Mouse (Mus musculus): ENCODE results near the gene Siah2.
A peak's percentile ranks its signal among the peaks of the same experiment; 100 is the strongest.

The Siah2 gene

GRCm38 (mm10) chr3:58695044-58695443 is 2.8 kb upstream of the Siah2 start:
- DNase-seq (ENCODE audit: low spot score in 2 of 2), result no peak

DNA sequence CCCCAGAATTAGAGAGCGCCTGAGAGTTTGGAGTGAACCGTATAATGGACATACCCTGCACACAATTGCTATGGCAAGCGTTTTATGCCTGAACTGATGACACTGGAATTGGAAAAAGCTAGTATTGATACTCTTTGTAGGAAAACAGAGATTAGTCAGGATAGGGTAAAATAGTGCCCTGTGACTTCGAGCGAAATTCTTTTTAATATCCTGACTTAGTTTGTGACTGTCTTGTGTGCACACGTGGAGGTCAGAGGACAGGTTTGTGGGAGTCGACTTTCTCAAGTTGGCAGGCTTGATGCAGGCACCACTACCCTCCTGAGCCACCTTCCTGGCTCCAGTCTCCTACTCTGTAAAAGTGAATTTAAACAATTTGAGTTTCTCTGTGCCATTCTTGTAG is 1.1 kb upstream of the Siah2 start:
- DNase-seq (ENCODE audit: low spot score in 2 of 2), result no peak

DNA sequence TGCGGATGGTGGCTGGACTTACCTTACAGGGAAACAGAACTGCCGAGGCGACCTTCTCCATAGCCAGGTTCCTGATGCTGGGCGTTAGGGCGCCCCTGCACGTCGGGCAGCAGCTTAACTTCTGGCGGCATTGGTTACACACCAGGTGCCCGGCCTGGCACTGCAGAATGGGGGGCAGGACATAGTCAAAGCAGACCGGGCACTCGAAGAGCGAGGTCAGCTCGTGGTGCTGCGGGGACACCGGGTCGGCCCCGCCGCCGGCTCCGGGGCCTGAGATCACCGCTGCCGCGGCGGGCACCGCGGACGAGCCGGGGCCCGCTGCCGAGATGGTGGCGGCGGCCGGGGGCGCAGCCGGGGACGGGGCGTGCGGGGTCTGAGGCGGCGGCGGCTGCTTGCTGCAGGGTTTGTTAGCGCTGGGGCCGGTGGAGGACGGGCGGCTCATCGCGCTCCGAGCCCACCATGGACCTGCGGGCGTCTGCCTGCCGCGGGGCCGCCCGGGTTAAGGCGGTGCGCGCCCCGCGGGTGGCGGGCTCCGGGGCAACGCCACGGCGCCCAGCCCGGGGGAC is 743 bp downstream of the Siah2 start:
- peak; percentile 32 to 45 for DNase-seq (ENCODE audit: low spot score in 2 of 2)

DNA sequence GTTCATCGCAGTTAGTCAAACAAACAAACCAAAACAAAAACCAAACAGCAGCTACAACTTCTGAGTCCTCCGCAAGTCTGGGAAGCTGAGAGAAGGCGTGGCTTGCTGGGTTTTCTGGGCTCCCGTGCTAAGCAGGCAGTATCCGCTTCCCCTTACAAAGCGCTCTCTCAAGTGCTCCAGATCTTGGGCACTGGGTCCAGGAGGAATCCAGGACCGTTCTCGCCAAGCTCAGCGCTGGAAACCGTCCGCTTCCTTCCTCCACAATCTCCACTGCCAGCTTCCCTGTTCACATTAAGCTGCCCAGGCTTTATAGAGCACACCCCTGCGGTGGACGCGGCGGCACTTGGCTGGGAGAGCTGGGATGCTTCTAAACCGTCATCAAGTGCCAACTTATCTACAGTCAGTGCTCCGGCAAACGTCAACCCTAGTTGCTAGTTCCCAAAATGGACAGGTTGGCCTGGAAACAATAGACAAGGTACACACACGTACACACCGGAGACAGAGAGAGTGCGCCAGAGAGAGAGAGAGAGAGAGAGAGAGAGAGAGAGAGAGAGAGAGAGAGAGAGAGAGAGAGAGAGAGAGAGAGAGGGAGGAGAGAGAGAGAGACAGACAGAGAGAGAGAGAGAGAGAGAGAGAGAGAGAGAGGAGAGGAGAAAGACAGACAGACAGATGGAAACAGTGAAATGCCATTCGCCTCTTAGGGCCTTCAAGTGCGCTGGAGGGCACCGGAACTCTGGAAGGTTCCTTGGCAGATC is 1.4 kb downstream of the Siah2 start:
- peak; percentile 33 to 55 for DNase-seq (ENCODE audit: low spot score in 2 of 2)

- DNase-seq (ENCODE audit: low spot score in 2 of 2), result no peak
Observed at GRCm38 (mm10) chr3:58689721-58690120, 2.5 kb downstream of the Siah2 start.

- DNase-seq (ENCODE audit: low spot score in 2 of 2), result no peak
Observed at GRCm38 (mm10) chr3:58689105-58689504, 3.1 kb downstream of the Siah2 start.

- DNase-seq (ENCODE audit: low spot score in 2 of 2), result no peak
Observed at GRCm38 (mm10) chr3:58688551-58688950, 3.6 kb downstream of the Siah2 start.

GRCm38 (mm10) chr3:58686922-58687284 is 5.3 kb downstream of the Siah2 start:
- DNase-seq (ENCODE audit: low spot score in 2 of 2), result no peak

- DNase-seq (ENCODE audit: low spot score in 2 of 2), result no peak
Observed at GRCm38 (mm10) chr3:58686206-58686921, 5.8 kb downstream of the Siah2 start.

DNA sequence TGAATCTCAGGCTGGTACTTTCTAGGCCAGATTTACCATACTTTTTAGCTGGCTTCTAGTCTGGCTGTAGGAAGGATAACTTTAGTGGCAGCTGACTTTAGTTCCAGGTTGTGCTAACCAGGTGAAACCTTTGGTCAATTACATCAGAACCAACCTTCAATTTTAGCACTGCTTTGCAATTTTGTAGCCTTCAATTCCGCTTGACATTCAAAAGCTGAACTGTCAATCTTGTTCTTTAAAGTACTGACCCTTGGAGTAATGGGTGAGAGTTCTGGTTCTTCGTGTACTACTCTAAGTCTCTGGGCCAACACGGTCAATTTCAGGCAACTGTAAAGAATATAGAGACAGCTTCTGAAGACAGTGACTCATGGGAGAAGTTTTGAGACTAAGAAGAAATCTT is 6.8 kb downstream of the Siah2 start:
- DNase-seq (ENCODE audit: low spot score in 2 of 2), result no peak

- DNase-seq (ENCODE audit: low spot score in 2 of 2), result no peak
Observed at GRCm38 (mm10) chr3:58683346-58683745, 8.9 kb downstream of the Siah2 start.

DNA sequence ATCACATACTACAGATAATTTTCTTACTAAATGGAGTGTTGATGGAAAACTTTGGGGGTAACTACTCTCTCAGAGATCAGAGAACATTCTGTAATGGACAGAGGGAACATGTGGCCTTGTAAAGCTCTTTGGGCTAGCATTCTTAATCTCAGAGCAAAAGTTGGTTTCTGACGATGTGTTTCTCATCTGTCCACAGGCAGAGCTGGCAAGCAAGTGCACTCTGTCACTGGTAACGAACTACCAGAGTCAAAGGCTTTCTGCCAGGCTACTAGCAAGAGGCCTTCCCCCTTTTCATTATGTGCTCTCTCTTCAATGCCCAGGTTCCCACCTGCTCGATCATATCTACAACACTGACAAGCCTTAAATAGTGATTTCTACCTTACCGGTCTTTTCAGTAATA is 9.9 kb downstream of the Siah2 start:
- DNase-seq (ENCODE audit: low spot score in 2 of 2), result no peak

DNA sequence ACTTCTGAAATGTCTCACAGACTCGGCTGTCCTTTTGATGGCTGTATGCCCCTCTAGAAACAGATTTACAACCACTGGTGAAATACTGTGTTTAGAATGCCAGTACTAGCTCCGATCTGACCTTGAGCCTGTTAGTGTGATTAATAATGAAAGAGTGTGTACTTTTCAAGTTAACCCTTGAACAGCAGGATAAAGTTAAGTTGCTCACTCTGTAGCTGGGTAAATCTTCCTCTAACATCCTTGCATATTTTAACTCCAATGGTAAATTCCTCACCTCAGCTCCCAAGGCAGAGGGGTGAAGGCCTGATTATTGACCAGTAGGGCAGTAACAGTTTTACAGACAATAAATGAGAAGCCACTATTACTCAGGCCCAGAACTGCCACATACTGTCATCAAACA is 10.4 kb downstream of the Siah2 start:
- DNase-seq (ENCODE audit: low spot score in 2 of 2), result no peak

DNA sequence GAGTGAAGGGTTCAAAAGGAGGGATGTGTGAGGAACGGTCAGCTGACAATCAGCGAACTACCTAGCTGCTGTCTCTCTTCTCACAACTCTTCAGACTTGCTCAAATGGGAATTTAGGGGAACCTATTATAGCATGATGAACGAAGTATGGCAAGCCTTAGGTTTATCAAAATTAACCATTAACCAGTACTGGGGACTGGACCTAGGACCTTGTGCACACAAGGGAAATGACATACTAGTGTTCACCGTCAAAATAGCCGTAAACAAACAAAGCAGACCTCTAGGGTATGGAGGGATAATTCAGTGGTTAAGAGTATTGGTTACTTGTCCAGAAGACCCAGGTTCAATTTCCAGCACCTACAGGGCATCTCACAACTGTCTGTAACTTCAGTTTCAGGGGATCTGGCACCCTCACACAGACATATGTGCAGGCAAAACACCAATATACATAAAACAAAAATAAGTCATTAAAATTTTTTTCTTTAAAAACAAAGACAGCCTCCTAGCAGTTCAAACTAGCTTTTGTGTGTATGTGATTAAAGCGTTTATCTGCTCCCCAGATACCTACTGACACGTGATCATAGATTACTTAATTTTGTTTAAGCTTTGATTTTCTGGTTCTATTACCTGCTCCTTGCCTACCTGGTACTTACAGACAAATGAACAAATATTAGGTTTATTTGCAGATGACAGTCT is 11.1 kb downstream of the Siah2 start:
- no peak for DNase-seq (ENCODE audit: low spot score in 2 of 2)

DNA sequence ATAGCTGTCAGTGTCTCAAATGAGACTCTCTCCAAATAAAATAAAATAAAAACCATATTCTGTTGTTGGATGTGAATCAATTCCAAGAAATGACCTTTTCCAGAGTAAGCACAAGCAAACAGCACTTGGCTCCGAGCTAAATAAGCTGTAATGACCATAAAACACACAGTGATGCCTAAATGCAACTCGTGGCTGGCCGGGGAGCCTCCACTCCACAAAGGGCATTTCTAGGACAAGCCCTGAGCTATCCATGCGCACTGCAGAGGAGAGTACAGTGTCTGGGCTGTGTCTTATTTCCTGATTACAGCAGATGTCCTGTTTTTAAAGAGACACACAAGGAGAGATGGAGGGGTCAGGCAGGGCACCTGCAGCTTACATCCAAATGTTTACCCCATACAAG is 12.2 kb downstream of the Siah2 start:
- DNase-seq (ENCODE audit: low spot score in 2 of 2), result no peak

DNA sequence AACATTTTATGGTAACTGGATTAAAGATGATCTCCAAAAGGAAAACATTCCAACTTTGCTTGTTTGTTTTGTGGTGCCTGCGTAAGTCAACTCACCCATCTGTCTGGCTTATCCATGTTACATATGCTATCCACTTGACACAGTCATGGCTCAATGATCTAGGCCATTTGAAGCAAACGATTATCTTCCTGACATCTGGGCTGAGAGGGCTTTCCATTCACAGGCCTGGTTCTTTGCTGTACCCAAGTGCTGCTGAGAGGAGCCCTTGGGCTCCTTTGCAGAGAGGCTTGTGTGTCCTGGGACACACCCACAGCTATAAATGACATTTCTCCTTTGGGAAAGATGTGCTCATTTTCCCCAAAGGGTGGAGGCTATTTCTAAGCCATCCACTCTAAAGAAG is 13.3 kb downstream of the Siah2 start:
- no peak for DNase-seq (ENCODE audit: low spot score in 2 of 2)

GRCm38 (mm10) chr3:58678384-58678783 is 13.8 kb downstream of the Siah2 start:
- DNase-seq (ENCODE audit: low spot score in 2 of 2), result no peak

DNA sequence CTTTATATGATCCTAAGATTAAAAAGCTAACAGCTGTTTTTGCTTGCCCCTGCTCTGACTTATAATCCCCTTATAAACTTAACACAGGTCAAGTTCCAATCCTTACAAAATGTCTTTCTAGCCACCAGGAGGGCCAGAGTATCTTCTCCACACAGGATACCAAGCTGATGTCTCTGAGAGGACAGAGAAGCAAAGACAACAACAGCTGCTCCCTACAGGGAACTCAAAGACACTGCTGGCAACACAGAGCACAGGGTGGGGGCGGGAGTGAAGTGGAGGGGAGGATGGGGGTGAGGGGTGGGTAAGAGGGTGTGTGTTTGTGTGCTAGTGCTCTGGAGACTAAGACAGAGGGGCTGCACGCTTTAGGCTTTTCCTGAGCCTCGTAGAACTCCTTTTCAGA is 14.6 kb downstream of the Siah2 start:
- no peak for DNase-seq (ENCODE audit: low spot score in 2 of 2)

- no peak for DNase-seq (ENCODE audit: low spot score in 2 of 2)
Observed at GRCm38 (mm10) chr3:58673295-58673694, 18.9 kb downstream of the Siah2 start.

GRCm38 (mm10) chr3:58672481-58673183 is 19.6 kb downstream of the Siah2 start:
- no peak for DNase-seq (ENCODE audit: low spot score in 2 of 2)

GRCm38 (mm10) chr3:58671616-58672250 is 20.5 kb downstream of the Siah2 start:
- DNase-seq (ENCODE audit: low spot score in 2 of 2), result no peak
